ENCODE assay signal across 7 mouse cellular contexts in the genomic region with DNA sequence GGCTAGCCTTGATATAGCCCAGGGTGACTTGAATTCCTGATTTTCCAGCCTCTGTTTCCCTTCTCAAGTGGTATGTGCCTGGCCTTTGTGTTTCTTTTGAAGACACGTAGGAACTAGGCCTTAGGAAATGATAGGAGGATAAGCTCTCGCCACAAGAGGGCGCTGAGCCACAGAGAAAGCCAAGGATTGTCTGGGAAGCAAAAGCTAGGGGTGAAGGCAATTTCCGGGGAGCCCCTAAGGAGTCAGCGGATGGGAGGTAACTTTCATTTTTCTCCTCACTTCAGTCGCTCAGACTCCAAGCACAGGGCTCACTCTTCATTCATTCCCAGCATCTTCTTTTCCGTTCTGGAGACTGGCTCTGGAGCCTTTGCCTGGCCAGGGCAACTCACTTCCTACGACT. TPM values are rescaled to one million over a fixed set of nuclear protein-coding genes. Genes with fewer than 3 reads are reported as not detected.
DNase-seq lines count a peak whose midpoint lies in the region; ATAC-seq lines count a peak whose summit lies in the region.

No protein-coding gene starts in this region.

- no peaks in the 10 kb centered on the region for H3K4me1 ChIP-seq in hindbrain, embryonic 16.5 days (ENCODE audit: control insufficient read depth, insufficient read depth, low read depth, low read length)

- no peak overlapping the region for H3K9ac ChIP-seq in hindbrain, embryonic 16.5 days (ENCODE audit: low read depth, low read length)

- H3K9me3 ChIP-seq in hindbrain, embryonic 16.5 days (ENCODE audit: control insufficient read depth, low read length), result no peaks in the 10 kb centered on the region

- no peak overlapping the region for H3K4me3 ChIP-seq in hindbrain, embryonic 16.5 days (ENCODE audit: low read length)

- peak overlapping the region; percentile 31; the same call in 1 of the 2 replicates for H3K4me2 ChIP-seq in hindbrain, embryonic 16.5 days (ENCODE audit: low read length)

- no peaks in the 10 kb centered on the region for H3K27me3 ChIP-seq in hindbrain, embryonic 16.5 days (replicated peaks; ENCODE audit: control insufficient read depth, insufficient read depth, low read length)

- no peaks in the 10 kb centered on the region for H3K36me3 ChIP-seq in hindbrain, embryonic 16.5 days (ENCODE audit: control insufficient read depth, insufficient read depth, low read length)

- peak; percentile 46 for DNase-seq in WW6 (ENCODE audit: low read depth, low spot score)
- peak; percentile 81 for DNase-seq in cerebellum, adult 9-11 months
- DNase-seq in frontal cortex, postnatal 25 days (ENCODE audit: low spot score in 2 of 2), result peak; percentile 65 to 81
- peak; percentile 70 for DNase-seq in left cerebral cortex, adult 11 months (ENCODE audit: low spot score)
- DNase-seq in skeletal muscle tissue, adult 2 months (ENCODE audit: low read depth, low spot score), result peak; percentile 71

- 29% methylated on average over 8 of the region's 8 CpGs for WGBS in hindbrain, embryonic 16.5 days

- no peak overlapping the region for H3K27ac ChIP-seq in hindbrain, embryonic 16.5 days (ENCODE audit: low read depth, low read length)

- peak; percentile 71 for ATAC-seq in hindbrain, embryonic 16.5 days
- peak; percentile 96 for ATAC-seq in megakaryocyte, adult 5-6 weeks (ENCODE audit: poor library complexity, severe bottlenecking)

RNA-seq across cellular contexts. Expression of a gene that starts 27.2 kb away (rescaled TPM):
- polyA plus RNA-seq in hindbrain, embryonic 16.5 days (2015; fragmentation: Nextera tagmentation; extraction: Ambion mirVana), result 29.2 and 32.0 TPM in 2 replicates
- total RNA-seq in megakaryocyte, adult 5-6 weeks (2015), result 17.5 and 20.0 TPM in 2 replicates
- total RNA-seq in megakaryocyte, adult 5-6 weeks (2017), result 15.8 and 16.2 TPM in 2 replicates

RNA-seq across cellular contexts. Expression of a gene that starts 49.8 kb away (rescaled TPM):
- 2.1 and 2.7 TPM in 2 replicates for polyA plus RNA-seq in hindbrain, embryonic 16.5 days (2015; fragmentation: Nextera tagmentation; extraction: Ambion mirVana)
- total RNA-seq in megakaryocyte, adult 5-6 weeks (2015), result 20.5 and 21.7 TPM in 2 replicates
- total RNA-seq in megakaryocyte, adult 5-6 weeks (2017), result 15.0 and 23.1 TPM in 2 replicates
